Comparison of ENCODE assay signal across 22 mouse cellular contexts in genomic region chr13:13638725-13639124, GRCm38 (mm10). TPM values are rescaled to one million over a fixed set of nuclear protein-coding genes. Genes with fewer than 3 reads are reported as not detected.
DNase-seq lines count a peak whose midpoint lies in the region; ATAC-seq lines count a peak whose summit lies in the region.
"Had no signal": no experiment of that assay in that cellular context is flagged by ENCODE, and none has a peak within 500 bp of the region (broad histone marks: within the 10 kb centered on the region; RNA-seq: fewer than 3 reads in every experiment).

No protein-coding gene starts in this region.

- no peak overlapping the region for H3K9ac ChIP-seq in midbrain, embryonic 11.5 days (ENCODE audit: low read length)
- H3K9ac ChIP-seq in forebrain, embryonic 12.5 days, result no peak overlapping the region
- no peak overlapping the region for H3K9ac ChIP-seq in heart, embryonic 12.5 days
- H3K9ac ChIP-seq: embryonic facial prominence, embryonic 15.5 days; heart, embryonic 13.5 days; hindbrain, embryonic 13.5 days; stomach, embryonic 15.5 days had no signal

- H3K9me3 ChIP-seq in midbrain, embryonic 11.5 days (ENCODE audit: control insufficient read depth, low read length), result no peaks in the 10 kb centered on the region
- no peaks in the 10 kb centered on the region for H3K9me3 ChIP-seq in midbrain, embryonic 10.5 days (replicated peaks)
- H3K9me3 ChIP-seq in forebrain, embryonic 12.5 days, result no peaks in the 10 kb centered on the region
- H3K9me3 ChIP-seq in heart, embryonic 12.5 days (replicated peaks), result no peaks in the 10 kb centered on the region
- H3K9me3 ChIP-seq: embryonic facial prominence, embryonic 15.5 days; heart, embryonic 13.5 days; hindbrain, embryonic 13.5 days; stomach, embryonic 15.5 days had no signal

- WGBS in midbrain, embryonic 11.5 days, result 37% methylated on average over 4 of the region's 4 CpGs
- 43% methylated on average over 4 of the region's 4 CpGs for WGBS in midbrain, embryonic 10.5 days
- 17% methylated on average over 4 of the region's 4 CpGs for WGBS in forebrain, embryonic 12.5 days
- WGBS in heart, embryonic 12.5 days, result 87% methylated on average over 4 of the region's 4 CpGs

- H3K4me3 ChIP-seq in midbrain, embryonic 11.5 days (ENCODE audit: low read depth, low read length), result no peak overlapping the region
- H3K4me3 ChIP-seq in midbrain, embryonic 10.5 days, result no peak overlapping the region
- no peak overlapping the region for H3K4me3 ChIP-seq in forebrain, embryonic 12.5 days (replicated peaks)
- H3K4me3 ChIP-seq in heart, embryonic 12.5 days, result no peak overlapping the region
- H3K4me3 ChIP-seq: embryonic facial prominence, embryonic 15.5 days; heart, embryonic 13.5 days; hindbrain, embryonic 13.5 days; stomach, embryonic 15.5 days had no signal

- H3K36me3 ChIP-seq in midbrain, embryonic 11.5 days (ENCODE audit: control insufficient read depth, insufficient read depth, low read length), result no peaks in the 10 kb centered on the region
- H3K36me3 ChIP-seq in midbrain, embryonic 10.5 days, result no peaks in the 10 kb centered on the region
- H3K36me3 ChIP-seq in forebrain, embryonic 12.5 days (replicated peaks), result 0 out of 2 replicates have a peak, but pooled peaks cover 5% of the 10 kb centered on the region
- H3K36me3 ChIP-seq in heart, embryonic 12.5 days, result 0 out of 2 replicates have a peak, but pooled peaks cover 15% of the 10 kb centered on the region
- H3K36me3 ChIP-seq: stomach, embryonic 15.5 days had no signal

- H3K4me2 ChIP-seq in midbrain, embryonic 11.5 days, result no peak overlapping the region
- no peak overlapping the region; the same call in 1 of the 2 replicates for H3K4me2 ChIP-seq in forebrain, embryonic 12.5 days
- no peak overlapping the region for H3K4me2 ChIP-seq in heart, embryonic 12.5 days
- H3K4me2 ChIP-seq: embryonic facial prominence, embryonic 15.5 days; heart, embryonic 13.5 days; hindbrain, embryonic 13.5 days; stomach, embryonic 15.5 days had no signal

- peak; percentile 35; the same call in 1 of the 2 replicates for ATAC-seq in midbrain, embryonic 11.5 days (ENCODE audit: low FRiP score)
- ATAC-seq in forebrain, embryonic 12.5 days (ENCODE audit: low FRiP score), result peak; percentile 67; the same call in 1 of the 2 replicates
- no peak for ATAC-seq in heart, embryonic 12.5 days (ENCODE audit: insufficient number of reproducible peaks, low FRiP score)
- ATAC-seq in activated CD4-positive, CD25-positive, alpha-beta regulatory T cell, adult 4 months, result no peak
- ATAC-seq: inflammation-experienced regulatory T-cells, adult 6 months had no signal

- peaks cover 3% of the 10 kb centered on the region for H3K4me1 ChIP-seq in midbrain, embryonic 11.5 days (ENCODE audit: control insufficient read depth, insufficient read depth, low read length)
- peaks cover 17% of the 10 kb centered on the region for H3K4me1 ChIP-seq in midbrain, embryonic 10.5 days
- peaks cover 21% of the 10 kb centered on the region for H3K4me1 ChIP-seq in forebrain, embryonic 12.5 days
- 0 out of 2 replicates have a peak, but pooled peaks cover 3% of the 10 kb centered on the region for H3K4me1 ChIP-seq in heart, embryonic 12.5 days (replicated peaks)
- H3K4me1 ChIP-seq: embryonic facial prominence, embryonic 15.5 days; heart, embryonic 13.5 days; hindbrain, embryonic 13.5 days; stomach, embryonic 15.5 days had no signal

- no peak for DNase-seq in midbrain, embryonic 11.5 days (ENCODE audit: low spot score, missing footprints)
- DNase-seq in midbrain, embryonic 10.5 days (ENCODE audit: low spot score), result no peak
- DNase-seq in ZHBTc4 (ENCODE audit: low read depth, low spot score), result peak; percentile 37
- DNase-seq in right cerebral cortex, postnatal 10 days (ENCODE audit: low spot score in 2 of 2), result no peak
- DNase-seq: adrenal gland, postnatal 36 days; cerebellum, adult 18-20 months; cerebellum, postnatal 14 days; gastrocnemius, postnatal 14 days; heart, adult 18-20 months; heart, postnatal 14 days; kidney, adult 2 months; right cerebral cortex, postnatal 4 days; thymus, postnatal 25 days had no signal

- H3K27ac ChIP-seq in midbrain, embryonic 11.5 days (ENCODE audit: low read depth, low read length), result no peak overlapping the region
- no peak overlapping the region for H3K27ac ChIP-seq in midbrain, embryonic 10.5 days (replicated peaks)
- H3K27ac ChIP-seq in forebrain, embryonic 12.5 days, result peak overlapping the region; percentile 31; the same call in 1 of the 2 replicates
- H3K27ac ChIP-seq in heart, embryonic 12.5 days (ENCODE audit: poor library complexity, severe bottlenecking), result no peak overlapping the region
- H3K27ac ChIP-seq: embryonic facial prominence, embryonic 15.5 days; heart, embryonic 13.5 days; hindbrain, embryonic 13.5 days; kidney, postnatal 0 days; stomach, embryonic 15.5 days had no signal

- no peaks in the 10 kb centered on the region for H3K27me3 ChIP-seq in midbrain, embryonic 11.5 days (ENCODE audit: control insufficient read depth, insufficient read depth, low read length)
- H3K27me3 ChIP-seq in midbrain, embryonic 10.5 days (ENCODE audit: low read depth, poor library complexity, severe bottlenecking), result no peaks in the 10 kb centered on the region
- H3K27me3 ChIP-seq in forebrain, embryonic 12.5 days, result no peaks in the 10 kb centered on the region
- no peaks in the 10 kb centered on the region for H3K27me3 ChIP-seq in heart, embryonic 12.5 days (replicated peaks)
- H3K27me3 ChIP-seq: embryonic facial prominence, embryonic 15.5 days; heart, embryonic 13.5 days; hindbrain, embryonic 13.5 days; stomach, embryonic 15.5 days had no signal

RNA-seq across cellular contexts. Expression of gene Lyst, which starts 48.5 kb away (rescaled TPM):
- 1.8 and 2.5 TPM in 2 replicates for polyA plus RNA-seq in midbrain, embryonic 11.5 days (2014; fragmentation: Nextera tagmentation; extraction: Ambion mirVana)
- 1.9 and 3.3 TPM in 2 replicates for polyA plus RNA-seq in midbrain, embryonic 10.5 days (2016; fragmentation: Nextera tagmentation; extraction: Ambion mirVana)
- polyA plus RNA-seq in forebrain, embryonic 12.5 days (2016; fragmentation: Nextera tagmentation; extraction: Ambion mirVana), result 4.6 and 5.7 TPM in 2 replicates
- 4.3 and 4.9 TPM in 2 replicates for polyA plus RNA-seq in heart, embryonic 12.5 days (2016; fragmentation: Nextera tagmentation; extraction: Ambion mirVana)
- 10 to 100 TPM in 1 of 2 experiments, 1 to 10 TPM in 1; 9.4 to 14.2 TPM for polyA plus RNA-seq in activated CD4-positive, CD25-positive, alpha-beta regulatory T cell, adult 4 months (2017; shearing (Covaris generic))

Comparison
In these comparisons a context has a peak if more than half of its experiments do, and no peak if none do; other contexts are left out.
1. ATAC-seq: peak in midbrain, embryonic 11.5 days (single experiment) and forebrain, embryonic 12.5 days (single experiment); none in heart, embryonic 12.5 days (single experiment) and activated CD4-positive, CD25-positive, alpha-beta regulatory T cell, adult 4 months (single experiment).